Comparison of ENCODE assay signal across 8 mouse cellular contexts in genomic region chr12:86767868-86768631, GRCm38 (mm10). TPM values are rescaled to one million over a fixed set of nuclear protein-coding genes. Genes with fewer than 3 reads are reported as not detected.
A peak's percentile ranks its signal among the peaks of the same experiment; 100 is the strongest.
DNase-seq lines count a peak whose midpoint lies in the region; ATAC-seq and TF ChIP-seq lines count a peak whose summit lies in the region.

No protein-coding gene starts in this region.

- 0 out of 2 replicates have a peak, but pooled peaks cover 3% of the 10 kb centered on the region for H3K4me1 ChIP-seq in thymus, adult 2 months (replicated peaks; ENCODE audit: control insufficient read depth, insufficient read depth, low read length)
- peaks cover 17% of the 10 kb centered on the region for H3K4me1 ChIP-seq in midbrain, embryonic 14.5 days (ENCODE audit: control insufficient read depth, insufficient read depth, low read length)

- H3K27ac ChIP-seq in thymus, adult 2 months (ENCODE audit: control insufficient read depth, insufficient read depth, low read length), result no peak overlapping the region
- H3K27ac ChIP-seq in midbrain, embryonic 14.5 days (replicated peaks; ENCODE audit: low read depth, low read length), result no peak overlapping the region

- H3K4me3 ChIP-seq in thymus, adult 2 months (ENCODE audit: control insufficient read depth, insufficient read depth, low read length), result no peak overlapping the region
- no peak overlapping the region for H3K4me3 ChIP-seq in midbrain, embryonic 14.5 days (replicated peaks; ENCODE audit: low read depth, low read length)

- no peak for TF ChIP-seq CTCF in thymus, adult 2 months (IDR thresholded peaks at IDR 0.05; ENCODE audit: borderline replicate concordance, control insufficient read depth, extremely low read depth, insufficient read depth, low read length, poor library complexity)

- H3K36me3 ChIP-seq in thymus, adult 2 months (ENCODE audit: control insufficient read depth, insufficient read depth, low read length), result no peaks in the 10 kb centered on the region
- no peaks in the 10 kb centered on the region for H3K36me3 ChIP-seq in midbrain, embryonic 14.5 days (ENCODE audit: control insufficient read depth, insufficient read depth, low read length)

- no peak overlapping the region for H3K9ac ChIP-seq in midbrain, embryonic 14.5 days (replicated peaks; ENCODE audit: low read length)

- DNase-seq in thymus, adult 2 months, result peak; percentile 44
- DNase-seq in thymus, adult 18-20 months, result no peak
- DNase-seq in adrenal gland, postnatal 14 days, result peak; percentile 68
- DNase-seq in embryo, embryonic 11.5 days (ENCODE audit: low read depth, low spot score), result peak; percentile 43
- peak; percentile 64 to 77 for DNase-seq in heart, postnatal 10 days
- DNase-seq in left cerebral cortex, postnatal 4 days, result peak; percentile 41
- peak; percentile 87 for DNase-seq in midbrain, embryonic 14.5 days
- peak; percentile 29 to 31 for DNase-seq in thymus, postnatal 36 days

- H3K27me3 ChIP-seq in thymus, adult 2 months (ENCODE audit: control insufficient read depth, insufficient read depth, low read length), result no peaks in the 10 kb centered on the region
- no peaks in the 10 kb centered on the region for H3K27me3 ChIP-seq in midbrain, embryonic 14.5 days (ENCODE audit: control insufficient read depth, insufficient read depth, low read length)

- no peak overlapping the region for H3K4me2 ChIP-seq in midbrain, embryonic 14.5 days (ENCODE audit: low read length)

- intact Hi-C loops in heart, postnatal 10 days (cut with DNase I), result loop anchor here (1.0 to 10.0 kb wide), 4 partner anchors 53 to 567 kb away; no protein-coding TSS in a partner anchor
- intact Hi-C loops in left cerebral cortex, postnatal 4 days (cut with DNase I), result loop anchor here (5.0 kb wide), 1 partner anchor 284 kb away; no protein-coding TSS in a partner anchor

- H3K9me3 ChIP-seq in midbrain, embryonic 14.5 days (ENCODE audit: control insufficient read depth, low read length), result no peaks in the 10 kb centered on the region

- WGBS in thymus, adult 2 months, result 58% methylated on average over 20 of the region's 20 CpGs
- 37% methylated on average over 20 of the region's 20 CpGs for WGBS in midbrain, embryonic 14.5 days

- ATAC-seq in midbrain, embryonic 14.5 days (ENCODE audit: low FRiP score, low TSS enrichment), result no peak

- no peak for TF ChIP-seq POLR2A in thymus, adult 2 months (IDR thresholded peaks at IDR 0.05; ENCODE audit: control insufficient read depth, extremely low read depth, insufficient read depth, low read length, poor library complexity)

RNA-seq across cellular contexts. Expression of gene Lrrc74a, which starts 33.9 kb away (rescaled TPM):
- 0.08 TPM in 1 of 2 replicates, not detected in the other for polyA plus RNA-seq in thymus, adult 2 months (2012; rRNA removed)
- total RNA-seq in adrenal gland, postnatal 14 days (2021), result not detected in 2 replicates
- total RNA-seq in heart, postnatal 10 days (2021), result not detected
- total RNA-seq in left cerebral cortex, postnatal 4 days (2021), result not detected
- polyA plus RNA-seq in midbrain, embryonic 14.5 days (2014; fragmentation: Nextera tagmentation; extraction: Ambion mirVana), result not detected in 2 replicates

RNA-seq across cellular contexts. Expression of gene Angel1, which starts 41.8 kb away (rescaled TPM):
- 6.7 and 8.4 TPM in 2 replicates for polyA plus RNA-seq in thymus, adult 2 months (2012; rRNA removed)
- 2.7 and 5.0 TPM in 2 replicates for total RNA-seq in adrenal gland, postnatal 14 days (2021)
- total RNA-seq in heart, postnatal 10 days (2021), result 1 to 10 TPM; 4.8 to 5.6 TPM
- 1 to 10 TPM; 7.9 to 9.8 TPM for total RNA-seq in left cerebral cortex, postnatal 4 days (2021)
- 11.3 and 11.5 TPM in 2 replicates for polyA plus RNA-seq in midbrain, embryonic 14.5 days (2014; fragmentation: Nextera tagmentation; extraction: Ambion mirVana)

Comparison
In these comparisons a context has a peak if more than half of its experiments do, and no peak if none do; other contexts are left out.
1. DNase-seq: peak in thymus, adult 2 months (single experiment), adrenal gland, postnatal 14 days (single experiment), embryo, embryonic 11.5 days (single experiment), heart, postnatal 10 days (2 of 2), left cerebral cortex, postnatal 4 days (single experiment), midbrain, embryonic 14.5 days (single experiment) and thymus, postnatal 36 days (2 of 2); none in thymus, adult 18-20 months (0 of 2).